Mouse (Mus musculus): ENCODE results near the gene Pbx2.

DNA sequence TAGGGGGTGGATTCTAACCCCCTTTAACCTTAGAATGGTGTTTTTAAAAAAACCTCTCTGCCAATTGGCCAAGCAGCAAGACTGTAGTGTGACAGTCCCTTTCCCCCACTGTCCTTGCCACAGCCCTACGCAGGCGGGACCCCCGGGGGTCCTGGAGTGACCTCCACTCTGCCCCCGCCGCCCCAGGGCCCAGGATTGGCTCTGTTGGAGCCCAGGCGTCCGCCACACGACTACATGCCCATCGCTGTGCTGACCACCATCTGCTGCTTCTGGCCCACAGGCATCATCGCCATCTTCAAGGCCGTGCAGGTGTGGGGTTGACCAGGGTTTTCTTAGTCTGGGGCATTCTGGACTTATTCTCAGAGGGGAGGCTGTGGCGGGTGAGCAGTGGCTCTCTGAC, 40.6 kb downstream of the Pbx2 start:
- no peak for TF ChIP-seq CTCF (IDR thresholded peaks at IDR 0.05; ENCODE audit: insufficient read depth, low read length)
- TF ChIP-seq POLR2A (IDR thresholded peaks at IDR 0.05; ENCODE audit: borderline replicate concordance, extremely low read depth, low read depth, low read length): no peak

Data from lung, adult 2 months (tissue).